Mouse (Mus musculus) brain, embryonic 14.5 days (tissue): ENCODE measurements around the gene Ogdhl.

Source experiments
- CTCF ChIP-seq: fragments of 200-500 bp; IDR thresholded peaks from 2 replicates; pipeline ENCODE4 v1.5.1; 2012; ENCODE audit warnings: inconsistent platforms, mild to moderate bottlenecking, moderate library complexity, borderline replicate concordance; ENCODE audit not compliant: insufficient read depth, insufficient read length; ENCODE audit errors: extremely low read depth
- POLR2A ChIP-seq: fragments of 200-500 bp; IDR thresholded peaks from 2 replicates; pipeline ENCODE4 v1.6.1; 2012; ENCODE audit warnings: mild to moderate bottlenecking, inconsistent platforms, borderline replicate concordance; ENCODE audit not compliant: poor library complexity, insufficient read depth, insufficient read length, severe bottlenecking; ENCODE audit errors: extremely low read depth

GRCm38 (mm10) chr14:32364359-32364758, 42.5 kb downstream of the Ogdhl start:
- no peak for TF ChIP-seq POLR2A
- TF ChIP-seq CTCF, result no peak
